Mouse (Mus musculus) midbrain, embryonic 11.5 days (tissue): ENCODE results near the gene Ddias. TPM values are rescaled to one million over a fixed set of nuclear protein-coding genes. Genes with fewer than 3 reads are reported as not detected.

Source experiments
- ATAC-seq: fragments of 200-750 bp; cut with Nextera tagmentation; 2 replicates; pipeline ENCODE4 v1.8.0; 2017; ENCODE audit warnings: moderate TSS enrichment, moderate library complexity; ENCODE audit not compliant: low FRiP score
- DNase-seq: peaks from one replicate; pipeline ENCODE4 v3.0.0; 2015; ENCODE audit warnings: low spot score; ENCODE audit errors: missing footprints
- H3K27ac ChIP-seq: fragments of 300-500 bp; sonication (generic); 2 replicates; pipeline ENCODE4 v1.5.1; 2014; ENCODE audit warnings: low read depth, low read length
- H3K27me3 ChIP-seq: fragments of 300-500 bp; sonication (generic); 2 replicates; pipeline ENCODE4 v1.6.1; 2014; ENCODE audit warnings: mild to moderate bottlenecking, low read length, moderate library complexity, mixed read lengths; ENCODE audit not compliant: control insufficient read depth, insufficient read depth
- H3K36me3 ChIP-seq: fragments of 300-500 bp; sonication (generic); 2 replicates; pipeline ENCODE4 v1.6.1; 2014; ENCODE audit warnings: mild to moderate bottlenecking, low read length, moderate library complexity, mixed read lengths; ENCODE audit not compliant: control insufficient read depth, insufficient read depth
- H3K4me1 ChIP-seq: fragments of 300-500 bp; sonication (generic); 2 replicates; pipeline ENCODE4 v1.6.1; 2014; ENCODE audit warnings: low read length; ENCODE audit not compliant: control insufficient read depth, insufficient read depth
- H3K4me2 ChIP-seq: fragments of 300-500 bp; sonication (generic); 2 replicates; pipeline ENCODE4 v1.6.1; 2014; ENCODE audit warnings: mild to moderate bottlenecking, moderate library complexity
- H3K4me3 ChIP-seq: fragments of 300-500 bp; sonication (generic); 2 replicates; pipeline ENCODE4 v1.5.1; 2014; ENCODE audit warnings: low read depth, low read length
- H3K9ac ChIP-seq: fragments of 300-500 bp; sonication (generic); 2 replicates; pipeline ENCODE4 v1.6.1; 2014; ENCODE audit warnings: low read length
- H3K9me3 ChIP-seq: fragments of 300-500 bp; sonication (generic); 2 replicates; pipeline ENCODE4 v1.6.1; 2016; ENCODE audit warnings: low read length; ENCODE audit not compliant: control insufficient read depth
- WGBS: fragments of 180-500 bp; shearing (Covaris S2); extraction: QIAGEN DNeasy Blood & Tissue Kit; methylation state at CpG from one replicate; pipeline ENCODE4 v1.1.7; 2014; 5-methylcytosine and 5-hydroxymethylcytosine counted together
- polyA plus RNA-seq: library from polyadenylated mRNA; unstranded; fragments of >200 nt; fragmentation: Nextera tagmentation; extraction: Ambion mirVana; gene quantifications from 2 replicates; pipeline ENCODE4 v1.2.1, GENCODE M21; 2014

The Ddias gene
- polyA plus RNA-seq, 1 experiment from 2014 or later = 24.8 TPM

DNA sequence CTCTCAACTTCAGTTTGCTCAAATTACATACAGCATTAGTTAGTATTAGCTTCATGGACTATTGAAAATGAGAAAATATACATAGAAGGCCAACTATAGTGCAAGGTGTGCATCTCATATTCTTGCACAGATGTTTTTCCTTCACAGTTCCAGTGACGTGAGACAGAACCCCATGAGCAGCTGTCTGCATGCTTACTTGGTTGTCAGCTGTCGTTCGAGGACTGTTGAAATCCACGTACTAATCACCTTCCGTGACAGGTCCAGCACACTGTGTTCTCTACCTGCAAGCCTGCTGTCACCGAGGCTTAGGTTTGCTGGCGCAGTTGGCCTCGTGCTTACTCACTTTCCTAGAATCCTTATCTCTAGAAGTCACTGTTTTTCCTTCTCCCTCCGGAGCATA lies 56.2 kb downstream of the Ddias start:
- Histone ChIP-seq H3K4me1 (no peaks in the 10 kb centered on the region), H3K27me3 (no peaks in the 10 kb centered on the region), H3K4me2 (no peak overlapping the region), H3K9me3 (no peaks in the 10 kb centered on the region), H3K36me3 (no peaks in the 10 kb centered on the region), H3K4me3 (no peak overlapping the region), H3K27ac (no peak overlapping the region), H3K9ac (no peak overlapping the region)
- ATAC-seq (no peak), DNase-seq (no peak)
- 93% methylated on average over 9 of the region's 9 CpGs for WGBS

DNA sequence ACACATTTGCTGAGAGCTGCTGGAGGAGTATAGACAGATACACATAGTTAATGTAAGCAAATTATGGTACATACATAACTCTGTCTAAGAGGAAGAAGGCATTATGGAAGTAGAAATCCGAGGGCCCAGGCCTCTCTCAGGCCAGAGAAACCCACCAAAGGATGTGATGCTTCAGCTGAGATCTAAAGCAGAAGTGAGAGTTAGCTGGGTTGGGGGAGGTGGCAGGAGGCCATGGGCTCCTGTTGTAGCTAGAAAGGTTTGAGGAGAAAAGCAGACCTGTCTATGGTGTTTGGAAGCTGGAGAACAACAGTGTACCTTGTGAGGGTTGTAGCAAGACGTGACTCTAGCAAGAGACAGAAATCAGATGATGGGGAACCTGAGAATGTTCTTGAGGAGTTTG lies 56.8 kb downstream of the Ddias start:
- no peaks in the 10 kb centered on the region for H3K27me3 ChIP-seq
- WGBS = 80% methylated on average over 2 of the region's 2 CpGs
- H3K4me1 ChIP-seq = no peaks in the 10 kb centered on the region
- DNase-seq = no peak
- H3K4me2 ChIP-seq = no peak overlapping the region
- H3K4me3 ChIP-seq = no peak overlapping the region
- H3K9me3 ChIP-seq = no peaks in the 10 kb centered on the region
- no peak for ATAC-seq
- H3K36me3 ChIP-seq = no peaks in the 10 kb centered on the region
- no peak overlapping the region for H3K9ac ChIP-seq
- no peak overlapping the region for H3K27ac ChIP-seq

DNA sequence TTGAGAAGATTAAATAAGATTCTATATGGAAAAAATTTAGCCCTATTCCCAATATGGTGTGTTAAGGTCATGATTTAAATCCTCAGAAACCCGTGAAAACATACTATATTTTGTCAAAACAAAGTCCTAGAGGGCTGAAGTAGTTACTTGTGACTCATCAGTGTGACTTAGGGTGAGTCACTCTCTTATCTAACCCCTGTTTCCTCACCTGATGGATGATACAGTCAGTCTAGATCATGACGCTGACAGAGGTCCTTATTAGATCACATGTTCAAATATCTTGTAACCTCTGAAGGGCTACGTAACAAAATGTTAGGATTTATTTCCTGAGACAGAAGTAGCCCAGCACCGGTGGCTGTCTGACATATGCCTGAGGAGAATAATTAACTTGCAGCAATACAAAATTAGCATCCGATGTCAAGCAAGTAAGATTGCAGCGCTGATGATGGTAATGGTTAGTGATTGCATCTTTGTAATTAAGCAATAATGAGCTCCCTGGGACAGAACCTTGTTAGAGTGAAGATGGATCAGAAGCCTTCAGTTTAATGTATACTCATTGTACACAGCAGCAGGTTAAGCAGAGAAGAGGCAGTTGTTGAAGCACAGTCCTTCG lies 62.3 kb downstream of the Ddias start:
- no peaks in the 10 kb centered on the region for H3K4me1 ChIP-seq
- H3K9me3 ChIP-seq = no peaks in the 10 kb centered on the region
- no peak overlapping the region for H3K4me2 ChIP-seq
- no peak for ATAC-seq
- no peak overlapping the region for H3K4me3 ChIP-seq
- WGBS = 93% methylated on average over 7 of the region's 7 CpGs
- H3K9ac ChIP-seq = no peak overlapping the region
- H3K27ac ChIP-seq = no peak overlapping the region
- H3K27me3 ChIP-seq = no peaks in the 10 kb centered on the region
- no peak for DNase-seq
- no peaks in the 10 kb centered on the region for H3K36me3 ChIP-seq

Other genes starting within 250 kb of the Ddias start
- 6.4 and 8.1 TPM in 2 replicates for gene Ankrd42, start 237.1 kb downstream of the Ddias start, polyA plus RNA-seq
- gene Pcf11, start 204.3 kb downstream of the Ddias start, polyA plus RNA-seq = 19.1 and 21.2 TPM in 2 replicates
- 19.4 and 20.0 TPM in 2 replicates for gene Rab30, start 132.6 kb downstream of the Ddias start, polyA plus RNA-seq
- gene Prcp, start 223 bp upstream of the Ddias start, polyA plus RNA-seq = 19.4 and 19.6 TPM in 2 replicates
- gene Fam181b, start 205.6 kb upstream of the Ddias start, polyA plus RNA-seq = 53.7 and 66.6 TPM in 2 replicates